Mouse (Mus musculus) B cell, adult 2 months (primary cell): ENCODE measurements around the gene Timm8a1.
A peak's percentile ranks its signal among the peaks of the same experiment; 100 is the strongest.

Experiments used
- DNase-seq, 2 experiments: peaks; one replicate each; pipeline ENCODE4 v3.0.0; 2022

Timm8a1 gene

GRCm38 (mm10) chrX:134523772-134524171 lies 17.9 kb downstream of the Timm8a1 start:
- DNase-seq, result no peak

DNA sequence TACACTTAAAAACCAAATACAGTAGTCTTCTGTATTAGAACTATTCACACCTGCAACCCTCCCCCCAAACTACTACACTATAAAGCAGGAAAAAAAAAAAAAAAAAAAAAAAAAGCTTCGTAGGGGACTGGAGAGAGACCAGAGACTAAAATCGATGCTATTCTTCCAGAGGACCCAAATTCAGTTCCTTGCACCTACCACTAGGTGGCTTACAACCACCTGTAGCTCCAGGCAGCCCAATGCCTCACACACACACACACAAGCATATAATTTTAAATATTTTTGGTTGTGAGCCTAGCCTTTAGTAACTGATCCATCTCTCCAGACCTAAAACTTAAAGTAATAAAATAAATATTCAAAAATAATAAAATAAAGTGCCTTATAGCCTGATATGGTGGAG lies 32.2 kb downstream of the Timm8a1 start:
- peak in 1 of 2 experiments; percentile 4 for DNase-seq

DNA sequence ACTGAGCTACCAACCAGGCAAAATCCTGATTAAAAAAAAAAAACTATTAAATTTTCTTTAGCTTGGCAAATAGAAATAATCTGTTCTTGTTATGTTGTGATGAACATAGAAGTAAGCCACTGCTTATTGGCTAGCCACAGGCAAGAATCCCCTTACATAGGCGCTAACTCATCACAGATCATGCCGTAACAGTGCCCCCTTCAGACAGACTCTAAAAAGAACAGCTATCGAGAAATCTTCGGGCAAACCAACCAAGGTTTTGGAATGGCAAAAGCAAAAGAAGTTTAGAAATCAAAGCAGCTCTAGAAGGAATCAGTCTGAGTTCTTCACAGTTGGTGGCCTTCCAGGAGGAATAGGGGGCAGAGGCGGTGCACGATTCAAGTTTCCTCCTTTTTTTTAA lies 33.7 kb downstream of the Timm8a1 start:
- no peak for DNase-seq

- no peak for DNase-seq
These were observed 41.0 kb downstream of the Timm8a1 start for GRCm38 (mm10) chrX:134500651-134501050.
